Mouse (Mus musculus) hindbrain, embryonic 14.5 days (tissue): ENCODE data around the gene AC129217.1. TPM values are rescaled to one million over a fixed set of nuclear protein-coding genes. Genes with fewer than 3 reads are reported as not detected.

ENCODE experiments used
- ATAC-seq: fragments of 200-750 bp; cut with Nextera tagmentation; 2 replicates; pipeline ENCODE4 v1.8.0; 2017; ENCODE audit warnings: moderate number of reproducible peaks, mild to moderate bottlenecking, moderate TSS enrichment, moderate library complexity; ENCODE audit not compliant: low FRiP score
- DNase-seq: peaks from one replicate; pipeline ENCODE4 v3.0.0-alpha.2; 2015; ENCODE audit warnings: low spot score
- H3K27ac ChIP-seq: fragments of 300-500 bp; sonication (generic); 2 replicates; pipeline ENCODE4 v1.5.1; 2014; ENCODE audit warnings: mild to moderate bottlenecking, moderate library complexity
- H3K27me3 ChIP-seq: fragments of 300-500 bp; sonication (generic); 2 replicates; pipeline ENCODE4 v1.6.1; 2014; ENCODE audit warnings: mild to moderate bottlenecking, low read length, mixed read lengths; ENCODE audit not compliant: control insufficient read depth, insufficient read depth
- H3K36me3 ChIP-seq: fragments of 300-500 bp; sonication (generic); replicated peaks from 2 replicates; pipeline ENCODE4 v1.6.1; 2014; ENCODE audit not compliant: control insufficient read depth, insufficient read depth
- H3K4me1 ChIP-seq: fragments of 300-500 bp; sonication (generic); replicated peaks from 2 replicates; pipeline ENCODE4 v1.6.1; 2014; ENCODE audit warnings: antibody characterized with exemption, low read length, mixed read lengths; ENCODE audit not compliant: control insufficient read depth, insufficient read depth
- H3K4me2 ChIP-seq: fragments of 300-500 bp; sonication (generic); replicated peaks from 2 replicates; pipeline ENCODE4 v1.6.1; 2014; ENCODE audit warnings: mild to moderate bottlenecking, moderate library complexity
- H3K4me3 ChIP-seq: fragments of 300-500 bp; sonication (generic); replicated peaks from 2 replicates; pipeline ENCODE4 v1.5.1; 2014; ENCODE audit warnings: mild to moderate bottlenecking, low read length
- H3K9ac ChIP-seq: fragments of 300-500 bp; sonication (generic); 2 replicates; pipeline ENCODE4 v1.6.1; 2014
- H3K9me3 ChIP-seq: fragments of 300-500 bp; sonication (generic); 2 replicates; pipeline ENCODE4 v1.6.1; 2016; ENCODE audit warnings: low read length; ENCODE audit not compliant: control insufficient read depth
- whole genome bisulfite sequencing: fragments of 180-500 bp; shearing (Covaris S2); extraction: QIAGEN DNeasy Blood & Tissue Kit; methylation state at CpG from one replicate; pipeline ENCODE4 v1.1.7; 2014; 5-methylcytosine and 5-hydroxymethylcytosine counted together
- polyA plus RNA-seq: library from polyadenylated mRNA; unstranded; fragments of >200 nt; fragmentation: Nextera tagmentation; extraction: Ambion mirVana; gene quantifications from 2 replicates; pipeline ENCODE4 v1.2.1, GENCODE M21; 2014

The AC129217.1 gene
- not detected in 2 replicates for polyA plus RNA-seq

DNA sequence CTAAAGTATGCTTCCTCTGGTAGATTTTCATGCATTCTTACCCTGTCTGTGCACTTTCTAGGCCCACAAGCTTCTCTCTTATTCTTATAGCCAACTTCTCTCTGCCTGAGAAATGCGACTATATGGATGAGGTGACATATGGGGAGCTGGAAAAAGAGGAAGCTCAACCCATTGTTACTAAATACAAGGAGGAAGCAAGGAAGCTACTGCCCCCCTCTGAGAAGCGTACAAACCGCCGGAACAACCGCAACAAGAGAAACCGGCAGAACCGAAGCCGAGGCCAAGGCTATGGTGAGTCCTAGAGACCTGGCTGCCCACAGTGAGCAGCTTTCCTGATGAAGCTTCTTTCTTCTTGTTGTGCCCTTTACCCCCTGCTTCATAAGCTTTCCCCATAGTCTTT lies at the start of gene AC129217.1:
Gene AC129217.1 (plus strand): TSS at position 114 of the 400 bp plus-strand sequence.
- DNase-seq (no peak), ATAC-seq (no peak)
- Histone ChIP-seq H3K4me1 (no peaks in the 10 kb centered on the region), H3K27ac (no peak within 1 kb of the TSS), H3K4me3 (0 out of 2 replicates have a peak within 1 kb of the TSS, but pooled peaks have one; percentile 2), H3K9ac (no peak within 1 kb of the TSS), H3K4me2 (no peak within 1 kb of the TSS), H3K27me3 (no peaks in the 10 kb centered on the region), H3K36me3 (peaks cover 100% of the 10 kb centered on the region), H3K9me3 (no peaks in the 10 kb centered on the region)
- WGBS = 92% methylated on average over 8 of the region's 8 CpGs

DNA sequence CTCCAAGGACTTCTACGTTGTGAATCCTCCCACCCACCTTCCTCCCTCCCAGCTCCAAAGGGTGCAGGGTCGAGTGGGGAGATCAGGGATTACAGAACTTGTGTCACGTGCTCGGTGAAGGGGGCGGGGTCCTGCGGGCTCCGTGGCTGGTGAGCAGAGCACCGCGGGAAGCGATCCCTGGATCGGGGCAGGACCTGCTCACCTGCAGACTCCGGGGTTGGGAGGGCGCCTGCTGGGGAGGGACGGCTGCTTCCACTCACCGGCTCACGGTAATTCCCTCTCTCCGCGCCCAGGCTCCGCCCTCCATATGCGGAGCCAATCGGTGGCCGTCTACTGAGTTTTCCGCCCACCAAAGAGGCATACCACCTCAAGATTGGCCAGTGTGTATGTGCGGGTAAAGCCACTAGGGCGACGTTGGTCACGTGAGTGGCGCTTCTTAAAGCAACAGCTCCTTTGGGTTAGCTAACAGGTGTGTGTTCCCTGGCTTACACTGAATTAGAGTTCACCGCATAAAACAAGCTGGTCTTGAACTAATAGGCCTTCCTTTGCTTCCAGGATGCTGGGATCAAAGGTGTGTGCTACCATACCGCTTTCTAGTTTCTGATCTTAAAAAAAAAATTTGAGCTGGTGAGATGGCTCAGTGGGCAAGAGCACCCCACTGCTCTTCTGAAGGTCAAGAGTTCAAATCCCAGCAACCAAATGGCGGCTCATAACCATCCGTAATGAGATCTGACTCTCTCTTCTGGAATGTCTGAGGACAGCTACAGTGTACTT lies 43.4 kb upstream of the AC129217.1 start, which contains the start of gene Taf6l:
Gene Taf6l (minus strand): TSS at position 410 of the 774 bp plus-strand sequence.
- Histone ChIP-seq H3K4me2 (peak within 1 kb of the TSS; percentile 68), H3K9ac (peak within 1 kb of the TSS; percentile 67), H3K27ac (peak within 1 kb of the TSS; percentile 64), H3K27me3 (no peaks in the 10 kb centered on the region), H3K36me3 (peaks cover 34% of the 10 kb centered on the region), H3K4me1 (peaks cover 6% of the 10 kb centered on the region; the same call in 1 of the 2 replicates), H3K4me3 (peak within 1 kb of the TSS; percentile 61), H3K9me3 (no peaks in the 10 kb centered on the region)
- peak; percentile 94 for DNase-seq
- peak; percentile 99 for ATAC-seq
- WGBS = under 1% methylated on average over 32 of the region's 32 CpGs

DNA sequence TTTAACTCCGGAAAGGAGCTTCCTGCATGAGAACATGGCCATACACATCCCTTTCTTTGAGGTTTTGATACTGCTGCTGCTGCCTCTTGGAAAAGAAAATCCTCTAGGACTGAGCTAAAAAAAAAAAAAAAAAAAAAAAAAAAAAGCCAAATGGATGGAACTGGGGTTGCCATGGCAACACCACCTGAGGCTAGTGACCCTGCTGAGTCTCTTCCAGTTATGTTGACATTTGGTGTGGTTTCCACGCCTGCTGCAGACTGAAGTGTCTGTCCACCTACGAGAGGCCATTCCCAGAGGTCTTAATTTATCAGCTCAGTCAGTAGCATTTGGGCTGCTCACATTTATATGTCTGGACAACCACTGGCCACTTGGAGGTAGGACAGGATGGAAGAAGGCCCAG lies 41.1 kb upstream of the AC129217.1 start:
- ATAC-seq (no peak), DNase-seq (no peak)
- H3K4me3 ChIP-seq = no peak overlapping the region
- H3K9ac ChIP-seq = peak overlapping the region; percentile 13; the same call in 1 of the 2 replicates
- H3K27ac ChIP-seq = peak overlapping the region; percentile 64; the same call in 1 of the 2 replicates
- peaks cover 26% of the 10 kb centered on the region for H3K36me3 ChIP-seq
- no peak overlapping the region for H3K4me2 ChIP-seq
- peaks cover 6% of the 10 kb centered on the region; the same call in 1 of the 2 replicates for H3K4me1 ChIP-seq
- 27% methylated on average over 3 of the region's 3 CpGs for WGBS
- H3K9me3 ChIP-seq = no peaks in the 10 kb centered on the region
- H3K27me3 ChIP-seq = no peaks in the 10 kb centered on the region

DNA sequence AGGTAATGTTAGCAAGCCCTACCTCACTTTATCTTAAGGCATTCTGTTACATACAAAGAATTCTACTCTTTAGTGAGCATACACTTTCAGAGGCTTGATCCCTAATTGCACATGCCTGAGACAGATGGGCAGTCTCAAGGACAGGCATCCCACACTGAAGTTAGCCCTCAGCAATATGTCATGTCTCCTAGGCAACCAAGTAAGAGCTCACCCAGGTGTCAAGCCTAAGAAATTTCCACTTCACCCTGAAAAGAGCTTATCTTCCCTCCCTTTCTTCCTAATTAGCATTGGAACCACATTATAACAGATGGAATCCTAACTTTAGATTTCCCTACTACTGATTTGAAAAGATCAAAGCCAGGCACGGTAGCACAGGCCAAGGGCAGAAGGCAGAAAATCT lies 40.4 kb upstream of the AC129217.1 start:
- Histone ChIP-seq H3K9me3 (no peaks in the 10 kb centered on the region), H3K4me2 (no peak overlapping the region), H3K36me3 (peaks cover 26% of the 10 kb centered on the region), H3K4me3 (no peak overlapping the region), H3K27me3 (no peaks in the 10 kb centered on the region), H3K4me1 (peaks cover 6% of the 10 kb centered on the region; the same call in 1 of the 2 replicates), H3K27ac (peak overlapping the region; percentile 64), H3K9ac (peak overlapping the region; percentile 13; the same call in 1 of the 2 replicates)
- WGBS = 62% methylated on average over 1 of the region's 1 CpGs
- ATAC-seq (no peak), DNase-seq (no peak)

DNA sequence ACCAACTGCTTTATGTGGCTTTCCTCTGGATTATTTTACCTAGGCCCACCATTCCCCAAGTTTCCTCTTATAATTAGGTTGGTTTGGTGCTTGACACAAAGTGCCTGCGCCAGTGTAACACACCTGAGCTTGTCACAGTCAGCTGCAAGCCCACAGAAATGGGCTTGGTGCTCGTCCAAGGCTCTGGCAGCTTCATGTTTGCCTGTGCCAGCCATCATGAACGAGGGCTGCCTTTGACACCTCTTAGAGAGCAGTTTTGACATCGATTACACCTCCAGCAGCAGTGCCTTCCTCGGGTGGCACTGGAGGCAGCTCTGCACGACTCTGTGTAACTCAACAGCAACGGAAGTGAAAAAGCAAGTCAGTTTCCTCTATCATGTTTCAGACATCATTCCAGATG lies 39.4 kb upstream of the AC129217.1 start:
- DNase-seq (no peak), ATAC-seq (no peak)
- Histone ChIP-seq H3K4me3 (no peak overlapping the region), H3K4me1 (peaks cover 5% of the 10 kb centered on the region; the same call in 1 of the 2 replicates), H3K27ac (no peak overlapping the region), H3K27me3 (no peaks in the 10 kb centered on the region), H3K36me3 (peaks cover 36% of the 10 kb centered on the region), H3K4me2 (no peak overlapping the region), H3K9ac (no peak overlapping the region), H3K9me3 (no peaks in the 10 kb centered on the region)
- 88% methylated on average over 7 of the region's 7 CpGs for WGBS

DNA sequence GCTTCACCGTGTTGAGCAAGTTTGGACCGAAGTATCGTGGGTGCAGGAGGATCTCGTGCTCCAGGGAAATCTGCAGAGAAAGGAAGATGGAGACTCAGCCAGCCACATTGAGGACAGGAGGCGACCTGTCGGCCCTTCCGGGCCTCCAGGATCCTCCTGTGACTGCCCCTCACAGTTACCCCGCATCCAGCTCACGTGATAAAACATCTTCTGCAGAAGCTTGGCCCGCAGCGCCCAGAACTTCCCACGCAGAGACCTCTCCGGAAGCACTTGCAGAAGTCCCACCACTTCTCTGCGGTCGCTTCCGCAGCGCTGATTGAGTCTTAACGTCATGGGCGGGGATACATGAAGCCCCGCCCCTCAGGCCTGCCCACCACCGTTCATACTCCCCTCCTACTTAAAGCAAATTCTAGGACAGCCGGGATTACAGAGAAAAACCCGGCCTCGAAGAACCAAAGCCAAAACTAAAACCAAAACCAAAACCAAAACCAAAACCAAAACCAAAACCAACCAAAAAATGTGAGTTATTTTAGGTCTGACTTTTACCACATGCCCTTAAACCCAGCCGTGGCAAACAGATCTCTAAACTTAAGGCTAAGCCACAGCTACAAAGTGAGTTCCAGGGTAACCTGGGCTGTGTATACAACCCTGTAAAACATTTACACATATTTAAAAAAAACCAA lies 31.2 kb upstream of the AC129217.1 start, which contains the start of gene Polr2g:
Gene Polr2g (minus strand): TSS at position 314 of the 683 bp plus-strand sequence.
- ATAC-seq = peak; percentile 70
- peak; percentile 91 for DNase-seq
- Histone ChIP-seq H3K9ac (peak within 1 kb of the TSS; percentile 77), H3K9me3 (no peaks in the 10 kb centered on the region), H3K27ac (peak within 1 kb of the TSS; percentile 61), H3K4me3 (peak within 1 kb of the TSS; percentile 69), H3K4me1 (peaks cover 18% of the 10 kb centered on the region), H3K36me3 (peaks cover 29% of the 10 kb centered on the region), H3K27me3 (no peaks in the 10 kb centered on the region), H3K4me2 (peak within 1 kb of the TSS; percentile 94)
- WGBS = 2% methylated on average over 25 of the region's 25 CpGs

DNA sequence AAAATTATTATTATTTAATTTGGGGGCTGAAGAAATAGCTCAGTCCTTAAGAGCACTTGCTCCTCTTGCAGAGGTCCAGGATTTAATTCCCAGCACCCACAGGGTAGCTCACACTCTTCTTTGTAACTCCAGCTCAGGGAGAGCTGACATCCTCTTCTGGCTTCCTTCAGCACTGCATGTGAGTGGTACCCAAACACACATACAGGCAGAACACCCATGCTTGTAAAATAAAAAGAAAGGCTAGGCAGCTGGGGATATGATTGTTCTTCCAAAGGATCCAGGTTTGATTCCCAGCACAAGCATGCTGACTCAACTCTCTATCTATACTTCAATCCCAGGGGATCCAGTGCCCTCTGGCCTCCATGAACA lies 30.6 kb upstream of the AC129217.1 start:
- Histone ChIP-seq H3K27me3 (no peaks in the 10 kb centered on the region), H3K4me3 (peak overlapping the region; percentile 69), H3K9me3 (no peaks in the 10 kb centered on the region), H3K4me2 (peak overlapping the region; percentile 94), H3K4me1 (peaks cover 18% of the 10 kb centered on the region), H3K36me3 (peaks cover 23% of the 10 kb centered on the region), H3K27ac (peak overlapping the region; percentile 61; the same call in 1 of the 2 replicates), H3K9ac (no peak overlapping the region)
- no peak for DNase-seq
- ATAC-seq = no peak

DNA sequence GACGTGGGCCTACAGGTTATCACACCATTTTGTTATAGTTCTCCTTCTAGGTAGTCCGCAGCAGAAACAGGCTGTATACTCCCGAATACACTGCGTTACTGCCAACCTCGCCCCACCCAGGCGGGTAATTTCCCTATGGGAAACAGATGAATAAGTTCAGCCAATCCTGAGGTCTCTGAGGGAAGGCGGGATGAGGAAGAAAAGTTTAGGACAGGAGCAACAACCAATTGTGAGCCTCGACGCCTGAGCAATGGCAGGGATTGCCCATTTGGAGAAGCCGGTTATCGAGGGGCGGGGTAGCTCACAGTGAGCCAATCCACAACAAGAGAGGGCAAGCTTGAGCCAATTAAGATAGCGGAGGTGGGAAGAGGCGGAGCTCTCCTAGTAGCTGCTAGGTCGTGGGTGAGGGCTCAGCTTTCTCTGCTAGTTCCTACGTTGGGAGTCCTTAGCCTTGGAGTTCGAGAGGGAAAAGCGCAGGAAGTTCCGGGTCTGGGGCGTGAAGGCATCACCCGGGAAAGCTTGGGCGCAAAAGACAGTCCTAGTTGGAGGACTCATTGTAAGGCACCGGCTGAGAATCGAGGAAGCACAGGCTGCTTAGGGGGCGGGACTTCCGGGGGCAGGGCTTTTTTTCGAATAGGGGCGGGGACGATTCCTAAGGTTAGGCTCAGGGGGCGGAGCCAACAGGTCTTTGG lies 27.3 kb upstream of the AC129217.1 start, which contains the start of gene Zbtb3:
Gene Zbtb3 (plus strand): TSS at position 426 of the 692 bp plus-strand sequence.
- peak; percentile 98 for ATAC-seq
- no peaks in the 10 kb centered on the region for H3K9me3 ChIP-seq
- under 1% methylated on average over 30 of the region's 30 CpGs for WGBS
- DNase-seq = peak; percentile 95
- peak within 1 kb of the TSS; percentile 84 for H3K4me2 ChIP-seq
- H3K27me3 ChIP-seq = no peaks in the 10 kb centered on the region
- peaks cover 27% of the 10 kb centered on the region for H3K36me3 ChIP-seq
- peak within 1 kb of the TSS; percentile 84 for H3K27ac ChIP-seq
- peaks cover 18% of the 10 kb centered on the region for H3K4me1 ChIP-seq
- peak within 1 kb of the TSS; percentile 44 for H3K4me3 ChIP-seq
- peak within 1 kb of the TSS; percentile 57 for H3K9ac ChIP-seq
